Mouse (Mus musculus) hindbrain, embryonic 14.5 days (tissue): ENCODE measurements at regions not wholly inside any gene's neighbourhood (a gene's known extent, or its start where the extent isn't known, plus 50 kb on each side); places are given as distances from the start of the nearest gene placed in this dataset.

Source experiments
- ATAC-seq: fragments of 200-750 bp; cut with Nextera tagmentation; 2 replicates; pipeline ENCODE4 v1.8.0; 2017; ENCODE audit warnings: moderate number of reproducible peaks, mild to moderate bottlenecking, moderate TSS enrichment, moderate library complexity; ENCODE audit not compliant: low FRiP score
- DNase-seq: peaks from one replicate; pipeline ENCODE4 v3.0.0-alpha.2; 2015; ENCODE audit warnings: low spot score
- H3K27ac ChIP-seq: fragments of 300-500 bp; sonication (generic); 2 replicates; pipeline ENCODE4 v1.5.1; 2014; ENCODE audit warnings: mild to moderate bottlenecking, moderate library complexity
- H3K27me3 ChIP-seq: fragments of 300-500 bp; sonication (generic); 2 replicates; pipeline ENCODE4 v1.6.1; 2014; ENCODE audit warnings: mild to moderate bottlenecking, low read length, mixed read lengths; ENCODE audit not compliant: control insufficient read depth, insufficient read depth
- H3K36me3 ChIP-seq: fragments of 300-500 bp; sonication (generic); replicated peaks from 2 replicates; pipeline ENCODE4 v1.6.1; 2014; ENCODE audit not compliant: control insufficient read depth, insufficient read depth
- H3K4me1 ChIP-seq: fragments of 300-500 bp; sonication (generic); replicated peaks from 2 replicates; pipeline ENCODE4 v1.6.1; 2014; ENCODE audit warnings: antibody characterized with exemption, low read length, mixed read lengths; ENCODE audit not compliant: control insufficient read depth, insufficient read depth
- H3K4me2 ChIP-seq: fragments of 300-500 bp; sonication (generic); replicated peaks from 2 replicates; pipeline ENCODE4 v1.6.1; 2014; ENCODE audit warnings: mild to moderate bottlenecking, moderate library complexity
- H3K4me3 ChIP-seq: fragments of 300-500 bp; sonication (generic); replicated peaks from 2 replicates; pipeline ENCODE4 v1.5.1; 2014; ENCODE audit warnings: mild to moderate bottlenecking, low read length
- H3K9ac ChIP-seq: fragments of 300-500 bp; sonication (generic); 2 replicates; pipeline ENCODE4 v1.6.1; 2014
- H3K9me3 ChIP-seq: fragments of 300-500 bp; sonication (generic); 2 replicates; pipeline ENCODE4 v1.6.1; 2016; ENCODE audit warnings: low read length; ENCODE audit not compliant: control insufficient read depth
- WGBS: fragments of 180-500 bp; shearing (Covaris S2); extraction: QIAGEN DNeasy Blood & Tissue Kit; methylation state at CpG from one replicate; pipeline ENCODE4 v1.1.7; 2014; 5-methylcytosine and 5-hydroxymethylcytosine counted together

GRCm38 (mm10) chr12:106220071-106220470 lies 210.0 kb downstream of the Vrk1 start:
- Histone ChIP-seq H3K4me3 (no peak overlapping the region), H3K4me2 (no peak overlapping the region), H3K27ac (no peak overlapping the region), H3K27me3 (no peaks in the 10 kb centered on the region), H3K4me1 (peaks cover 11% of the 10 kb centered on the region), H3K9ac (no peak overlapping the region), H3K9me3 (no peaks in the 10 kb centered on the region), H3K36me3 (no peaks in the 10 kb centered on the region)
- DNase-seq (no peak), ATAC-seq (no peak)
- 41% methylated on average over 3 of the region's 3 CpGs for WGBS

- Histone ChIP-seq H3K27ac (no peak overlapping the region; the same call in 1 of the 2 replicates), H3K9ac (no peak overlapping the region), H3K9me3 (no peaks in the 10 kb centered on the region), H3K4me2 (no peak overlapping the region), H3K4me1 (peaks cover 24% of the 10 kb centered on the region), H3K36me3 (no peaks in the 10 kb centered on the region), H3K4me3 (no peak overlapping the region), H3K27me3 (no peaks in the 10 kb centered on the region)
- WGBS, result 23% methylated on average over 7 of the region's 7 CpGs
- DNase-seq (no peak), ATAC-seq (no peak)
Observed at GRCm38 (mm10) chr12:106226276-106226675, 216.2 kb downstream of the Vrk1 start.

DNA sequence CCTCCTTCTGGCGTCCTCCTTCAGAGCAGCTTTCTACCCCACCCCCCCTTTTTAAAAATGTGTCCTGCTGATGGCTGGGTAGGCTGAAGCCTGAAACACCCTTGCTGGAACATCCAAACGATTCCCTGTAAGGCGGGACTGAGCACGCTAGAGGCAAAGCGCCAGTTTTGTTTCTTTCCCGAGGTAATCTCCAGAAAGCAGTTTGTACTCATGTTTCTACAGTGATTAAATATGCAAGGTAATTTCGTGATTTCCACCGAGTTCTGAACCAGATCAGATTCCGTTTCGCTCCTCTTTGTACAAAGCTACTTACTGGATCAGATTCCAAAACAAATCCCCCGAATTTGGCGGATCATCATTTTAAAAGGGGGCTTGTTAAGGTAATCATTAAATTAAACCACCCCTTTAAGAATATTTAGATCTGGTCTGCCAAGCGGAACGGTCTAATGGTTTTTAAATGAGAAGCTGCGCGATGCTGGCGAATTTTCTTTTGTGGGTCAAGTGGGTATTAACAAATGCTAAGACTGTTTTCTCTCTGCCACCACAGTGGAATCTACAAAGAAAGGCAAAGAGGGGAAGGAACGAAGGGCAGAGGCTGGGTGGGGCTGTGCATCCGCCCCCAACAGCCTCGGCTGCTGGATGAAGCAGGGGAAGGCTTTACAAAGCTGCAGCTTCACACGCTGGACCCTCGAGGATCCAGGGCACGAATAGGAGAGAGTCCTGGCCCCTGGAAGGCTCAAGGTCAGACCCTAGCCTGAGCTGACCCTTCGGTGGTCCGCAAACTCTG lies 216.9 kb downstream of the Vrk1 start:
- 17% methylated on average over 25 of the region's 25 CpGs for WGBS
- Histone ChIP-seq H3K27ac (peak overlapping the region; percentile 9; the same call in 1 of the 2 replicates), H3K4me2 (peak overlapping the region; percentile 40), H3K9me3 (no peaks in the 10 kb centered on the region), H3K36me3 (no peaks in the 10 kb centered on the region), H3K27me3 (no peaks in the 10 kb centered on the region), H3K9ac (peak overlapping the region; percentile 37; the same call in 1 of the 2 replicates), H3K4me3 (no peak overlapping the region), H3K4me1 (peaks cover 24% of the 10 kb centered on the region)
- DNase-seq (no peak), ATAC-seq (no peak)

- H3K4me3 ChIP-seq, result no peak overlapping the region
- H3K27ac ChIP-seq, result no peak overlapping the region
- 31% methylated on average over 8 of the region's 8 CpGs for WGBS
- no peak overlapping the region for H3K9ac ChIP-seq
- H3K9me3 ChIP-seq, result no peaks in the 10 kb centered on the region
- no peaks in the 10 kb centered on the region for H3K27me3 ChIP-seq
- peaks cover 24% of the 10 kb centered on the region for H3K4me1 ChIP-seq
- peak overlapping the region; percentile 40 for H3K4me2 ChIP-seq
- DNase-seq, result no peak
- ATAC-seq, result no peak
- no peaks in the 10 kb centered on the region for H3K36me3 ChIP-seq
Observed at GRCm38 (mm10) chr12:106227563-106227840, 217.5 kb downstream of the Vrk1 start.

DNA sequence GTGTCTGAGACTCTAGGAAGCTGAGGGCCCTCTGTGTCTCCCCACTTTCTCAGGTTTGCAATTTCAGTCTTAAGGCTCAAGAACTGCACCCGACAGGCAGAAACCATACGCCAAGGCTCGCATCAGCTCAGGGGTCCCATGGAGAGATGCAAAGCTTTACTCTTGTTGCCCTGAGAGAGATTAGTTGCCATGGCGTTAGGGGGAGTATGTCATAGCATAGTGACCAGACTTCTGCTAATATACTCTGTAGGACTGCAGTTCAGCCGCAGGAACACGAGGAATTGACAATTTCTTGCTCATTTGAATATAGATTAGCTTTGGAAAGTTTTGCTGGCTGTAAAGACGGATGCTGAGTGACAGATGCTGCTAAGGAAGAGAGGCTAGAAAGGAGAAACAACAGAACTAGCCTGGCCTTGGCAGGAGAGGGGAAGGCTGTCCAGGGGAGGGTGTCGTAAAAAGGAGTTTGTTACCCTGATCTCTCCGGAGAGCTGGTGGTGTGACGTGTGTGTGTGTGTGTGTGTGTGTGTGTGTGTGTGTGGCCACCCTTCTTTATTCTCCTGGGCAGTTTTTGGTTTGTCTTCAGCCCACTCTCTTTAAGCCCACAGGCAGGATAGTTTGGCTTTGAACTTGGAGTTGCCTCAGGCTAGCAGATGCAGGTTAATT lies 235.3 kb downstream of the Vrk1 start:
- DNase-seq, result no peak
- H3K4me2 ChIP-seq, result no peak overlapping the region
- H3K9ac ChIP-seq, result no peak overlapping the region
- WGBS, result 41% methylated on average over 10 of the region's 10 CpGs
- no peaks in the 10 kb centered on the region for H3K4me1 ChIP-seq
- no peaks in the 10 kb centered on the region for H3K36me3 ChIP-seq
- H3K9me3 ChIP-seq, result no peaks in the 10 kb centered on the region
- H3K27me3 ChIP-seq, result no peaks in the 10 kb centered on the region
- ATAC-seq, result no peak
- H3K27ac ChIP-seq, result no peak overlapping the region
- no peak overlapping the region for H3K4me3 ChIP-seq

- Histone ChIP-seq H3K36me3 (no peaks in the 10 kb centered on the region), H3K27me3 (no peaks in the 10 kb centered on the region), H3K9me3 (no peaks in the 10 kb centered on the region), H3K4me2 (no peak overlapping the region), H3K9ac (no peak overlapping the region), H3K4me1 (no peaks in the 10 kb centered on the region), H3K27ac (no peak overlapping the region), H3K4me3 (no peak overlapping the region)
- ATAC-seq, result no peak
- 83% methylated on average over 7 of the region's 7 CpGs for WGBS
- DNase-seq, result peak; percentile 26
Observed at GRCm38 (mm10) chr12:106273591-106273990, 263.6 kb downstream of the Vrk1 start.

DNA sequence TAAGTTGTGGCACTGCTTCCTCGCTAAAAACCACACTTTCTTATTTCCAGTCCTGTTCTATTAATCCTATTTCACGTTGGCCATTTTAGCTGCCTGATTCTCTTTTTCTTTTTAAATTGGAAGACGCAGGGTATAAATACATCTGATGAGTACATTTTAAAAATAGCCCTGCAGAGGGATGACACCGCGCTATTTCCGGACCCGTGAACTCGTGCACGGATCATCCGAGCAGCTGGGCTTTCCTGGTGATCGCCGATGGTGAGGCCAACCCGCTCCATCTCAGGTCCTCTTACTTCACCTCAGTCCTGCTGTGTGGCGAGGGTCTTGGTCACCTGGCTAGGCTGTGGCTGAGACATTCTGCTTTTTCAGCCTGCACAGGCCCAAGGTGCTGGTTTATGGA lies 267.9 kb downstream of the Vrk1 start:
- Histone ChIP-seq H3K4me3 (no peak overlapping the region), H3K27ac (no peak overlapping the region), H3K36me3 (no peaks in the 10 kb centered on the region), H3K4me1 (no peaks in the 10 kb centered on the region), H3K9ac (no peak overlapping the region), H3K9me3 (0 out of 2 replicates have a peak, but pooled peaks cover 3% of the 10 kb centered on the region), H3K4me2 (no peak overlapping the region), H3K27me3 (no peaks in the 10 kb centered on the region)
- 95% methylated on average over 14 of the region's 14 CpGs for WGBS
- DNase-seq, result no peak
- ATAC-seq, result no peak

DNA sequence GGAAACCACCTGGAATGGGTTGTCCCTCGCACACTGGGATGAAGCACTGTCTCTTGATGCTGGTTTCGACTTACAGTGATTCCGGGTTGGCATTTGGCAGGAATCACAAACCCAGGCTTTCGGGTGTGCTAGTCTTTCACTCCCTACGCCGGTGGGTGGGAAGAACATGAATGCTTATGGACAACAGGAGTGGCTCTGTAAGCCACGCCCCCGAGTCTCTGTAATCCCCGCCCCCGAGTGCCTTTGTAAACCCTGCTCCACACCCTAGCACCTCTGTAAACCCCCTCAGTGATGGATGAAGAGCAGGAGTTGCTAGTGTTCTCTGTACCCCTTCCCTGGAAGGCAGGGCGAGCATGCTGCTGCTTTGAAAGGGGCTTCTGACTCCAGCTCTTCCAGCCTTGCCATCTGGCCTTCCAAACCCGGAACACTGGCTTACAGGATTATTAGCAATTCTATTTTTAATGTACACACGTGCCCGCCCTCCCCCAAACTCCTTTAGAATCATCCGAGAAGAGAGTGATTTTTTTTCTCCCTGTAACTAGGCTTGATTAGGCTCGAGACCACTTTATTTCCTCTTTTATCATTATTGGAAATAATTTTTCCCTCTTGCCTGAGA lies 272.6 kb downstream of the Vrk1 start:
- 64% methylated on average over 16 of the region's 16 CpGs for WGBS
- no peak for DNase-seq

GRCm38 (mm10) chr12:106284814-106285213 lies 274.8 kb downstream of the Vrk1 start:
- H3K4me3 ChIP-seq, result no peak overlapping the region
- ATAC-seq (no peak), DNase-seq (no peak)
- H3K27ac ChIP-seq, result no peak overlapping the region
- no peak overlapping the region for H3K9ac ChIP-seq
- 80% methylated on average over 8 of the region's 8 CpGs for WGBS
- H3K9me3 ChIP-seq, result 0 out of 2 replicates have a peak, but pooled peaks cover 3% of the 10 kb centered on the region
- H3K4me2 ChIP-seq, result no peak overlapping the region
- no peaks in the 10 kb centered on the region for H3K36me3 ChIP-seq
- H3K27me3 ChIP-seq, result no peaks in the 10 kb centered on the region
- H3K4me1 ChIP-seq, result no peaks in the 10 kb centered on the region

More for the DNA sequence above, 272.6 kb downstream of the Vrk1 start:
- Histone ChIP-seq H3K4me2 (no peak overlapping the region), H3K9me3 (0 out of 2 replicates have a peak, but pooled peaks cover 3% of the 10 kb centered on the region), H3K27ac (no peak overlapping the region), H3K36me3 (no peaks in the 10 kb centered on the region), H3K4me1 (no peaks in the 10 kb centered on the region), H3K4me3 (no peak overlapping the region), H3K9ac (no peak overlapping the region), H3K27me3 (no peaks in the 10 kb centered on the region)
- no peak for ATAC-seq
